Mouse (Mus musculus) hindbrain, embryonic 13.5 days (tissue): ENCODE results near the gene Alcam. TPM values are rescaled to one million over a fixed set of nuclear protein-coding genes. Genes with fewer than 3 reads are reported as not detected.

Experiments used
- ATAC-seq: fragments of 200-750 bp; cut with Nextera tagmentation; 2 replicates; pipeline ENCODE4 v1.8.0; 2017; ENCODE audit warnings: moderate TSS enrichment; ENCODE audit not compliant: low FRiP score
- H3K27ac ChIP-seq: fragments of 300-500 bp; sonication (generic); 2 replicates; pipeline ENCODE4 v1.5.1; 2015; ENCODE audit warnings: inconsistent platforms, mild to moderate bottlenecking, moderate library complexity
- H3K27me3 ChIP-seq: fragments of 300-500 bp; sonication (generic); 2 replicates; pipeline ENCODE4 v1.6.1; 2015; ENCODE audit warnings: mild to moderate bottlenecking, inconsistent platforms
- H3K36me3 ChIP-seq: fragments of 300-500 bp; sonication (generic); 2 replicates; pipeline ENCODE4 v1.6.1; 2015; ENCODE audit warnings: mild to moderate bottlenecking, inconsistent platforms
- H3K4me1 ChIP-seq: fragments of 300-500 bp; sonication (generic); replicated peaks from 2 replicates; pipeline ENCODE4 v1.6.1; 2015; ENCODE audit warnings: inconsistent platforms
- H3K4me2 ChIP-seq: fragments of 300-500 bp; sonication (generic); 2 replicates; pipeline ENCODE4 v1.6.1; 2015; ENCODE audit warnings: inconsistent platforms, mild to moderate bottlenecking, moderate library complexity
- H3K4me3 ChIP-seq: fragments of 300-500 bp; sonication (generic); 2 replicates; pipeline ENCODE4 v1.5.1; 2015; ENCODE audit warnings: mild to moderate bottlenecking, inconsistent platforms
- H3K9ac ChIP-seq: fragments of 300-500 bp; sonication (generic); 2 replicates; pipeline ENCODE4 v1.6.1; 2015; ENCODE audit warnings: mild to moderate bottlenecking, inconsistent platforms
- H3K9me3 ChIP-seq: fragments of 300-500 bp; sonication (generic); 2 replicates; pipeline ENCODE4 v1.6.1; 2016; ENCODE audit warnings: inconsistent platforms
- WGBS: fragments of 180-500 bp; shearing (Covaris S2); methylation state at CpG from one replicate; pipeline ENCODE4 v1.1.7; 2015; 5-methylcytosine and 5-hydroxymethylcytosine counted together
- polyA plus RNA-seq: library from polyadenylated mRNA; unstranded; fragments of >200 nt; fragmentation: Nextera tagmentation; extraction: Ambion mirVana; gene quantifications from 2 replicates; pipeline ENCODE4 v1.2.1, GENCODE M21; 2015

Gene Alcam
- polyA plus RNA-seq, 1 experiment from 2014 or later: 18.6 TPM

- Histone ChIP-seq H3K4me2 (no peak overlapping the region), H3K9ac (no peak overlapping the region), H3K4me1 (no peaks in the 10 kb centered on the region), H3K4me3 (no peak overlapping the region), H3K27me3 (no peaks in the 10 kb centered on the region), H3K36me3 (no peaks in the 10 kb centered on the region), H3K9me3 (no peaks in the 10 kb centered on the region), H3K27ac (no peak overlapping the region)
- WGBS: 82% methylated on average over 5 of the region's 5 CpGs
- ATAC-seq: no peak
Measured at GRCm38 (mm10) chr16:52333631-52334030, 120.2 kb downstream of the Alcam start.

DNA sequence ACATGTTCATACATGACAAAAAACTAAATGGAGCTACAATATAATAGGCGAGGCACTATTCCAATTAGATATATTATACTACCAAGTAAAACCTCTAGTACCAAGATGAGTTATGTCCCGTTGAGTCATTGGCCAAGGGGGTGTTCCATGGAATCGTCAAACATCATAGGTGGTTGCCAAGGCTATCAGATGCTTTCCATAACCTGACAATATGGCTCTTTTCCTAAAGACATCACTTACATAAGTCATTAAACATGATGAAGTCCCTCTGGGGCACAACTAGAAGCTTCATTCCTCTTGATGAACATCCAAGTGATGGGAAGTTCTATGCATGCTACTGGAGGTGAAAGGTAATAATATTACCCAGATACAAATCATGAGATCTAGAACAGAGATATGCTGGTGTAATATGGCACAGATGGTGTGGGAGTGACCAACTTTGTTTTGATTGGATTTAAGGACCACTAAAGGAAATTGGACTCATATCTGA lies 122.5 kb downstream of the Alcam start:
- Histone ChIP-seq H3K4me2 (no peak overlapping the region), H3K36me3 (no peaks in the 10 kb centered on the region), H3K27ac (no peak overlapping the region), H3K9me3 (no peaks in the 10 kb centered on the region), H3K4me3 (no peak overlapping the region), H3K9ac (no peak overlapping the region), H3K27me3 (no peaks in the 10 kb centered on the region), H3K4me1 (no peaks in the 10 kb centered on the region)
- no peak for ATAC-seq
- WGBS: 92% methylated on average over 3 of the region's 3 CpGs

GRCm38 (mm10) chr16:52329420-52329819 lies 124.5 kb downstream of the Alcam start:
- no peak for ATAC-seq
- H3K4me2 ChIP-seq: no peak overlapping the region
- H3K4me3 ChIP-seq: no peak overlapping the region
- H3K27me3 ChIP-seq: no peaks in the 10 kb centered on the region
- H3K9me3 ChIP-seq: no peaks in the 10 kb centered on the region
- H3K4me1 ChIP-seq: no peaks in the 10 kb centered on the region
- no peak overlapping the region for H3K9ac ChIP-seq
- H3K36me3 ChIP-seq: no peaks in the 10 kb centered on the region
- WGBS: 93% methylated on average over 2 of the region's 2 CpGs
- no peak overlapping the region for H3K27ac ChIP-seq

DNA sequence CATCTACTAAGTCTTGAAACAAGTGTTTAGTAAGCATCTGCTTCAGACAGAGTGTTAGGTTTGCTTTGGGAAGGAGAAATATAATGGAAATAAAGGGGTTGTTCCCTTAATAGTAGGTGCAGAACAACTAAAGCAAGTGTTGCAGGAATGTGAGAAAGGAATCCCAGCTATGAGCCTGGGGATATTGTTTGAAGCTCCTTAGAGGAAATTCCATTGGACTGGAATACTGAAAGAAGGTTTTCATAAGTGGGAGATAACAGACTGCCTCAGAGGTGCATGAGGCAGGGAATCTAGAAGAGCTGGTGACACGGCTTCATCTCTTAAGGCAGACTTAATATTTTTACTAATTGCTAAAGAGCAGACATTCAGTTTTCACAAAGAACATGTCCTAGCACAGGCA lies 134.6 kb downstream of the Alcam start:
- Histone ChIP-seq H3K9ac (no peak overlapping the region), H3K4me2 (no peak overlapping the region), H3K4me1 (no peaks in the 10 kb centered on the region), H3K4me3 (no peak overlapping the region), H3K27ac (no peak overlapping the region), H3K9me3 (no peaks in the 10 kb centered on the region), H3K36me3 (no peaks in the 10 kb centered on the region), H3K27me3 (no peaks in the 10 kb centered on the region)
- no peak for ATAC-seq
- WGBS: 71% methylated on average over 1 of the region's 1 CpGs

DNA sequence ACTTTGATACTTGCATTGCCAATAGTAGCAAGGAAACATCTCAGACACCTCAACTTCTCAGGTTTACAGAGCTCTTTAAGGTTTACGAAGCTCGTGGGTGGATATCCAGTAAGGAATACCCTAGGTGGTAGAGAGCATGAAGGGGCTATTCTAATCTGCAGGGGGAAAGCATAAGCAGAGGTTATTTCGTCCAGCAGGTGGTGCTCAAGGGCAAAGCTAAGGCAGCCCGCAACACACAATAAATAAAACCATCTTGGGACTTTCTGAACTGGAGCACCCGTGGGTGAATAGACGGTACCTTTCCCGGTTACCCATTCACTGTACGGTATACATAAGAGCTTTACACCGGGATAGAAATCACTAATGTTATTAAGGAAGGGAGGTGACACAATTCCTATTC lies 142.8 kb downstream of the Alcam start:
- Histone ChIP-seq H3K9ac (no peak overlapping the region), H3K36me3 (no peaks in the 10 kb centered on the region), H3K4me2 (peak overlapping the region; percentile 17; the same call in 1 of the 2 replicates), H3K27ac (no peak overlapping the region), H3K9me3 (no peaks in the 10 kb centered on the region), H3K4me3 (no peak overlapping the region), H3K4me1 (no peaks in the 10 kb centered on the region), H3K27me3 (no peaks in the 10 kb centered on the region)
- WGBS: 21% methylated on average over 9 of the region's 9 CpGs
- ATAC-seq: peak; percentile 75

DNA sequence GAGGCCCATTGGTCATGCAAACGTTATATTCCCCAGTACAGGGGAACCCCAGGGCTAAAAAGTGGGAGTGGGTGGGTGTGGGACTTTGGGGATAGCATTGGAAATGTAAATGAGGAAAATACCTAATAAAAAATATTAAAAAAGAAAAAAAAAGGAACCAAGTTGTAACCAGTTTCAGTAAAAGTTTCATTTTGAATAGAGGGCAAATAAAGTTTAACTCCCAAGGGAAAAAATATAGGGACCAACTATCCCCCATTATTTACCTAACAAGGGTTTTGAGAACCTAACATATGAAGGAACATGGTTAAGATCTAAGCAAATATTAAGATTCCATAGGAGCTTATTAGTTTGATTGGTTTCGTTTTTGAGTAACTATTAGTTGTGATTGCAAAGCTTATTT lies 146.9 kb downstream of the Alcam start:
- H3K27ac ChIP-seq: no peak overlapping the region
- 90% methylated on average over 2 of the region's 2 CpGs for WGBS
- ATAC-seq: no peak
- no peaks in the 10 kb centered on the region for H3K4me1 ChIP-seq
- no peak overlapping the region for H3K4me2 ChIP-seq
- no peaks in the 10 kb centered on the region for H3K36me3 ChIP-seq
- no peak overlapping the region for H3K9ac ChIP-seq
- no peaks in the 10 kb centered on the region for H3K9me3 ChIP-seq
- H3K4me3 ChIP-seq: no peak overlapping the region
- no peaks in the 10 kb centered on the region for H3K27me3 ChIP-seq

- no peaks in the 10 kb centered on the region for H3K4me1 ChIP-seq
- H3K9me3 ChIP-seq: no peaks in the 10 kb centered on the region
- no peaks in the 10 kb centered on the region for H3K27me3 ChIP-seq
- no peak overlapping the region for H3K27ac ChIP-seq
- H3K36me3 ChIP-seq: no peaks in the 10 kb centered on the region
- no peak overlapping the region for H3K4me3 ChIP-seq
- no peak for ATAC-seq
- H3K9ac ChIP-seq: no peak overlapping the region
- no peak overlapping the region for H3K4me2 ChIP-seq
- 79% methylated on average over 4 of the region's 4 CpGs for WGBS
Measured at GRCm38 (mm10) chr16:52303532-52303902, 150.4 kb downstream of the Alcam start.

GRCm38 (mm10) chr16:52302790-52303531 lies 150.9 kb downstream of the Alcam start:
- Histone ChIP-seq H3K9ac (no peak overlapping the region), H3K4me3 (no peak overlapping the region), H3K27me3 (no peaks in the 10 kb centered on the region), H3K27ac (no peak overlapping the region), H3K9me3 (no peaks in the 10 kb centered on the region), H3K4me2 (no peak overlapping the region), H3K4me1 (no peaks in the 10 kb centered on the region), H3K36me3 (no peaks in the 10 kb centered on the region)
- 78% methylated on average over 9 of the region's 9 CpGs for WGBS
- no peak for ATAC-seq

- no peak overlapping the region for H3K9ac ChIP-seq
- H3K36me3 ChIP-seq: no peaks in the 10 kb centered on the region
- no peaks in the 10 kb centered on the region for H3K27me3 ChIP-seq
- no peak for ATAC-seq
- no peaks in the 10 kb centered on the region for H3K9me3 ChIP-seq
- WGBS: 93% methylated on average over 7 of the region's 7 CpGs
- no peak overlapping the region for H3K27ac ChIP-seq
- no peak overlapping the region for H3K4me3 ChIP-seq
- no peak overlapping the region for H3K4me2 ChIP-seq
- no peaks in the 10 kb centered on the region for H3K4me1 ChIP-seq
Measured at GRCm38 (mm10) chr16:52301730-52302129, 152.1 kb downstream of the Alcam start.

DNA sequence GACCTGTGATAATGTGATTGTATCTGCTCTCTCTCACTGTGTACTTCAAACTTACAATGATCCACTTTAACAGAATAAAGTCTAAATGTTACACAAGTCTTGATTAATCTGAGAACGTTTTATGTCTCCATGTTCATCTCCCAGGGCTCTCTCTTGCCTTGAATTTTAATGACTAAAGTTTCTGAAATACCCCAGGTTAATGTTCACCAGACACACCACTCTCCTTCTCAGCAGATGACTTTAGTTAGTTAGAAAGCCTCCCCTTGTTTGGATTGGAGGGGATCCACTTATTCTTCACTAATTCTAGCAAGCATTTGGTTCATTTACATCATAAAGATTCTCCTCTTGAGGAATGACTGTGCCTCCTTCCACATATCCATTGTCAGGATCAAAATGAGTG lies 157.5 kb downstream of the Alcam start:
- ATAC-seq: no peak
- no peaks in the 10 kb centered on the region for H3K36me3 ChIP-seq
- no peaks in the 10 kb centered on the region for H3K27me3 ChIP-seq
- H3K4me3 ChIP-seq: no peak overlapping the region
- no peak overlapping the region for H3K27ac ChIP-seq
- no peaks in the 10 kb centered on the region for H3K9me3 ChIP-seq
- H3K9ac ChIP-seq: no peak overlapping the region
- 17% methylated on average over 1 of the region's 1 CpGs for WGBS
- no peaks in the 10 kb centered on the region for H3K4me1 ChIP-seq
- H3K4me2 ChIP-seq: no peak overlapping the region

- Histone ChIP-seq H3K9ac (no peak overlapping the region), H3K4me2 (no peak overlapping the region), H3K4me1 (no peaks in the 10 kb centered on the region), H3K27me3 (no peaks in the 10 kb centered on the region), H3K4me3 (no peak overlapping the region), H3K36me3 (no peaks in the 10 kb centered on the region), H3K27ac (no peak overlapping the region), H3K9me3 (no peaks in the 10 kb centered on the region)
- ATAC-seq: no peak
Measured at GRCm38 (mm10) chr16:52295535-52295934, 158.3 kb downstream of the Alcam start.

DNA sequence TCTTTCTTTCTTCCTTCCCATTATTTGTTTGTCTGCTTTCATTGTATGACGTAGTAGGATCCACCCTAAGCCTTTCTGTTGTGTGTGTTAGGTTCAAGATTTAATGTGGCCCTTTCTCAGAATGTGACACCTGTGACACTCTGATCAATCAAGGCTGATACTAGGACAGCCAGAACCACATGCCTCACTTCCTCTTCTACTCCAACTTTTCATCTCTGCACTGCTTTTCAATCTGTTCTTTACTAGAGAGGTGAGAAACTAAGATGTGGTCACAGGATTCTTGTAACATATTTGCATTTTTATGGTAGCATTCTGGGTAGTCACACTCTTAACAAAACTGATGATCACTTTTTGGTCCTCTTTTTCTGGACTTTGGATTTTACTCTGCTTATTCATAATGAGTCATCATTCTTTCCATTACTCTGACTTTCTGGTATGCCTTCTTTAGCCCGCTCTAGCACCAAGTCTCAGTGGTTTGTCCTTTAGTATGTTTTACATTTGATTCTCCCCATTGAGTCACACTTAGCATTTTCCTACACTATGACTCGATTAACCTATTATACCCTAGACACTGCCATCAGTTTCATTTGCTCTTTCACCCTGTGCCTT lies 161.3 kb downstream of the Alcam start:
- H3K4me2 ChIP-seq: no peak overlapping the region
- no peak overlapping the region for H3K4me3 ChIP-seq
- no peaks in the 10 kb centered on the region for H3K27me3 ChIP-seq
- no peak overlapping the region for H3K27ac ChIP-seq
- no peaks in the 10 kb centered on the region for H3K4me1 ChIP-seq
- no peak for ATAC-seq
- WGBS: 83% methylated on average over 3 of the region's 3 CpGs
- H3K9ac ChIP-seq: no peak overlapping the region
- no peaks in the 10 kb centered on the region for H3K36me3 ChIP-seq
- H3K9me3 ChIP-seq: no peaks in the 10 kb centered on the region

GRCm38 (mm10) chr16:52280186-52280585 lies 173.7 kb downstream of the Alcam start:
- peak; percentile 52; the same call in 1 of the 2 replicates for ATAC-seq
- Histone ChIP-seq H3K4me2 (no peak overlapping the region), H3K27me3 (no peaks in the 10 kb centered on the region), H3K4me3 (no peak overlapping the region), H3K36me3 (no peaks in the 10 kb centered on the region), H3K4me1 (no peaks in the 10 kb centered on the region), H3K9ac (no peak overlapping the region), H3K9me3 (no peaks in the 10 kb centered on the region), H3K27ac (no peak overlapping the region)
- 58% methylated on average over 2 of the region's 2 CpGs for WGBS
